Mouse (Mus musculus) small intestine, adult 2 months (tissue): ENCODE data around the gene Mchr1. TPM values are rescaled to one million over a fixed set of nuclear protein-coding genes. Genes with fewer than 3 reads are reported as not detected.

Source experiments
- H3K27ac ChIP-seq: fragments of 200-500 bp; 2 replicates; pipeline ENCODE4 v1.5.1; 2012; ENCODE audit warnings: low read depth, low read length, control low read depth, inconsistent platforms; ENCODE audit not compliant: insufficient read depth
- H3K27me3 ChIP-seq: fragments of 200-500 bp; 2 replicates; pipeline ENCODE4 v1.6.1; 2012; ENCODE audit warnings: mild to moderate bottlenecking, moderate library complexity, low read length, inconsistent platforms; ENCODE audit not compliant: control insufficient read depth, insufficient read depth
- H3K36me3 ChIP-seq: fragments of 200-500 bp; 2 replicates; pipeline ENCODE4 v1.6.1; 2012; ENCODE audit warnings: mild to moderate bottlenecking, low read length, control low read depth, inconsistent platforms; ENCODE audit not compliant: control insufficient read depth, insufficient read depth
- H3K4me1 ChIP-seq: fragments of 200-500 bp; 2 replicates; pipeline ENCODE4 v1.6.1; 2012; ENCODE audit warnings: low read length, inconsistent platforms, mixed read lengths; ENCODE audit not compliant: control insufficient read depth, insufficient read depth, insufficient read length
- H3K4me3 ChIP-seq: fragments of 200-500 bp; 2 replicates; pipeline ENCODE4 v1.5.1; 2012; ENCODE audit warnings: low read depth, mild to moderate bottlenecking, control low read depth, inconsistent platforms, low read length, moderate library complexity
- CTCF ChIP-seq: fragments of 200-500 bp; IDR thresholded peaks from 2 replicates; pipeline ENCODE4 v1.5.1; 2012; ENCODE audit warnings: low read depth, mild to moderate bottlenecking, control low read depth, inconsistent platforms, low read length, moderate library complexity, mixed read lengths; ENCODE audit not compliant: insufficient replicate concordance, insufficient read length; ENCODE audit errors: extremely low read depth
- POLR2A ChIP-seq: fragments of 200-500 bp; IDR thresholded peaks from 2 replicates; pipeline ENCODE4 v1.6.1; 2012; ENCODE audit warnings: low read depth, mild to moderate bottlenecking, control low read depth, inconsistent platforms, low read length, moderate library complexity
- WGBS: fragments of 180-500 bp; shearing (Covaris S2); methylation state at CpG from one replicate; pipeline ENCODE4 v1.1.7; 2018; 5-methylcytosine and 5-hydroxymethylcytosine counted together
- polyA plus RNA-seq: library from polyadenylated mRNA; depleted of rRNA; stranded (reverse); fragments of >200 nt; gene quantifications from 2 replicates; pipeline ENCODE4 v1.2.3, GENCODE M21; 2012

Gene Mchr1
- polyA plus RNA-seq, 1 experiment, result 0.71 TPM

GRCm38 (mm10) chr15:81192858-81193257, 42.4 kb upstream of the Mchr1 start:
- H3K27ac ChIP-seq, result peak overlapping the region; percentile 83
- peaks cover 5% of the 10 kb centered on the region; the same call in 1 of the 2 replicates for H3K4me1 ChIP-seq
- TF ChIP-seq CTCF (no peak), POLR2A (no peak)
- no peak overlapping the region for H3K4me3 ChIP-seq
- H3K36me3 ChIP-seq, result no peaks in the 10 kb centered on the region
- WGBS, result 85% methylated on average over 8 of the region's 8 CpGs
- H3K27me3 ChIP-seq, result no peaks in the 10 kb centered on the region

GRCm38 (mm10) chr15:81194791-81195190, 40.5 kb upstream of the Mchr1 start:
- Histone ChIP-seq H3K4me1 (peaks cover 10% of the 10 kb centered on the region; the same call in 1 of the 2 replicates), H3K27me3 (no peaks in the 10 kb centered on the region), H3K36me3 (no peaks in the 10 kb centered on the region), H3K4me3 (no peak overlapping the region), H3K27ac (no peak overlapping the region)
- TF ChIP-seq CTCF (no peak), POLR2A (no peak)
- WGBS, result 91% methylated on average over 6 of the region's 6 CpGs

GRCm38 (mm10) chr15:81195447-81195846, 39.9 kb upstream of the Mchr1 start:
- TF ChIP-seq POLR2A (no peak), CTCF (no peak)
- Histone ChIP-seq H3K4me3 (no peak overlapping the region), H3K4me1 (peaks cover 10% of the 10 kb centered on the region; the same call in 1 of the 2 replicates), H3K27me3 (no peaks in the 10 kb centered on the region), H3K27ac (no peak overlapping the region), H3K36me3 (no peaks in the 10 kb centered on the region)
- WGBS, result 70% methylated on average over 4 of the region's 4 CpGs

GRCm38 (mm10) chr15:81197197-81197596, 38.1 kb upstream of the Mchr1 start:
- Histone ChIP-seq H3K36me3 (no peaks in the 10 kb centered on the region), H3K27me3 (no peaks in the 10 kb centered on the region), H3K27ac (no peak overlapping the region), H3K4me1 (peaks cover 7% of the 10 kb centered on the region; the same call in 1 of the 2 replicates), H3K4me3 (no peak overlapping the region)
- 47% methylated on average over 10 of the region's 10 CpGs for WGBS
- TF ChIP-seq POLR2A (no peak), CTCF (no peak)

- Histone ChIP-seq H3K27ac (no peak overlapping the region), H3K4me3 (no peak overlapping the region), H3K4me1 (peaks cover 5% of the 10 kb centered on the region; the same call in 1 of the 2 replicates), H3K27me3 (no peaks in the 10 kb centered on the region), H3K36me3 (no peaks in the 10 kb centered on the region)
- 96% methylated on average over 5 of the region's 5 CpGs for WGBS
- TF ChIP-seq CTCF, result no peak
- TF ChIP-seq POLR2A, result no peak
Observed at GRCm38 (mm10) chr15:81198447-81198846, 36.9 kb upstream of the Mchr1 start.

GRCm38 (mm10) chr15:81199372-81199959, 35.8 kb upstream of the Mchr1 start:
- TF ChIP-seq POLR2A (no peak), CTCF (no peak)
- Histone ChIP-seq H3K36me3 (no peaks in the 10 kb centered on the region), H3K27ac (no peak overlapping the region; the same call in 1 of the 2 replicates), H3K4me3 (no peak overlapping the region), H3K27me3 (no peaks in the 10 kb centered on the region), H3K4me1 (peaks cover 5% of the 10 kb centered on the region; the same call in 1 of the 2 replicates)
- WGBS, result 6% methylated on average over 4 of the region's 4 CpGs

GRCm38 (mm10) chr15:81202462-81202861, 32.8 kb upstream of the Mchr1 start:
- no peak for TF ChIP-seq POLR2A
- no peak for TF ChIP-seq CTCF
- Histone ChIP-seq H3K4me1 (peaks cover 5% of the 10 kb centered on the region; the same call in 1 of the 2 replicates), H3K27ac (no peak overlapping the region), H3K36me3 (no peaks in the 10 kb centered on the region), H3K27me3 (no peaks in the 10 kb centered on the region), H3K4me3 (no peak overlapping the region)
- 93% methylated on average over 5 of the region's 5 CpGs for WGBS
